Mouse (Mus musculus): ENCODE results near the gene Neurl4. TPM values are rescaled to one million over a fixed set of nuclear protein-coding genes. Genes with fewer than 3 reads are reported as not detected.

Gene Neurl4
- 12.3 TPM for polyA plus RNA-seq (2015; fragmentation: Illumina TruSeq; extraction: RNeasy Lipid Tissue Mini Kit (QIAGEN cat#74804); ENCODE audit: insufficient read depth, low read depth, low replicate concordance)

DNA sequence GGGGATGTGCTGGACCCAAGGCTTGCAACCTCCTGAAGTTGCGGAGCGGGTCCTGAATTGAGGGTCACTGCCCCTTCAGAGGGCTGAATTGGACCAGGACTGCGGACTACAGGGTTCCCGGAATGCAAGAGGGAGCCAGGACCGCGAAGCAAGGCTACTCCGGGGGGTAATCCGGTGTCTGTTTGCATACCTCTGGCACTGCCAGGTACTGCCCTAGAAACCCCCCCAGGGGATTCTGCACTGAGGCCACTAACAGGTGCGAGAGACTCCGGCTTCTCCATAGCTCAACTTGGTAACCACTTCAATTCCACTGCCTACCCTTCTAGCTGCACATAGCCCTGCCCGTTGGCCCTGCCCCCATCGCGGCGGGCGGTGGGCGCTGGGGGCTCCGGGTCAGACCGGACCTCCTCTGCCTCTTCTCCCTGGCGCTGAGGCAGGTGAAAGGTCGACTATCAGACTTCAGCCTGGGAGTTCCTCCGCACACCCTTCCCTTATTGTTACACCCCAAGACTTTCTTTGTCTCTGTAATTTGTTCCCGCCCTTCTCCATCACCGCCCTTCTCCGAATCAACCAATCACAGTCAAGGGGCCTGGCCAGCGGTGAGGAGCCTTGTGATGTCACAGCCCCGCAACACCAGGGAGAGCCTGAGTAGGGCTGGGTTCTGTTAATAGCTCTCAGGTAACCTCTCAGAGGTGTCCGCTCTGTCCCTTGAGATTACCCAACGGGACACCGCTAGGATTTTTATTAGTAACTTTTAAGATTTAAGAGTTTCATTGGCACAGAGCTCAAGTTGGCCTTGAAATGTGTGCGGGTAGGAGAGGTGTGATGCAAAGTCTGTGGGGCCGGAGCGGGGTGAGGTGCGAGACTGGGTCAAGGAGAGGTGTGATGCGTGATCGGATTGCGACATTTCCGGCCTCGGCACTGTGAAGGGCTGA, at the start of gene Neurl4, which contains the start of gene 2810408A11Rik:
Gene Neurl4, plus strand, starts transcription at position 602 of the 935 bp plus-strand sequence.
Gene 2810408A11Rik, minus strand, starts transcription at position 517 of the 935 bp plus-strand sequence.

GRCm38 (mm10) chr11:69858113-69858998, 42.5 kb upstream of the Neurl4 start, which contains the start of gene Tnk1:
Gene Tnk1 (minus strand): TSS chr11:69858730.

DNA sequence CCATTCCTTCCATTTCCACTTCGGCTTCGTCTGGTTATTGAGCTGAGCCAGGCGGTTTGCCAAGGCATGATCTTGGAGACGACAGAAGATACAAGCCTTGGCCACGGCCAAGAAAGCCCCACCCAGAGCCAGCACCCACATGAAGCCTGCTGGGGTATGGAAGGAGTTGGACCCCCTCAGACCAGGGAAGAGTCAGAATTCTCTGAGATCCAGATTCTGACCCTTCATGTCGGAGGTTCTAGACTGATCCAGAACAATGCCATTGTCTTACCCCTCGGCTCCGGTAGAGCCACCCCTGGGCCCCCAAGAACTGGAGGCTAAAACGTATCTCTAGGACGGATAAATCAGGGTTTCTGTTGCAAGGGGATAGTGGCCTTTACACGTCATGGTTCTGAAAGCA, 23.0 kb upstream of the Neurl4 start, which contains the start of gene Tmem95:
Gene Tmem95, minus strand, starts transcription at position 141 of the 400 bp plus-strand sequence.

GRCm38 (mm10) chr11:69880853-69881603, 19.8 kb upstream of the Neurl4 start, which contains the start of gene Kctd11:
Gene Kctd11 (minus strand): TSS chr11:69881406.

DNA sequence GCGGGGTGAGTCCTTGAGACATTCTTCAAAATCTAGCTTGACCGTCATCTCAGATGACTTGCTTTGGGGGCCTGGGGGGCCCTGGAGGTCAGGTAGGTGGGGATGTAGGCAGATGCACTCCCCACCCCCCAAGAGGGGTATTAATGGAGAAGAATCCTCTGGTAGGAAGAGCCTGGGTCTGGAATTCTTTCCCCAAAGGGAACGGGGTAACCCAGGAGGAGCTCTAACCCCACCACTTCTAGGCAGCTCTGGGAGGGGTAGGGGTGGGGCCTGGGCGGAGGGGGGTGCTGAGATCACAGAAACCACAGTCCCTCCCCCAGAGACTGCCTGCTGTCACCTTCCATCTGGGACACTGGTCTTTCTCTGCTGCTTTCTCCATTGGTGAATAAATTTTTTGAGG, 5.6 kb upstream of the Neurl4 start, which contains the start of gene Acap1:
Gene Acap1, minus strand, starts transcription at position 249 of the 400 bp plus-strand sequence.

DNA sequence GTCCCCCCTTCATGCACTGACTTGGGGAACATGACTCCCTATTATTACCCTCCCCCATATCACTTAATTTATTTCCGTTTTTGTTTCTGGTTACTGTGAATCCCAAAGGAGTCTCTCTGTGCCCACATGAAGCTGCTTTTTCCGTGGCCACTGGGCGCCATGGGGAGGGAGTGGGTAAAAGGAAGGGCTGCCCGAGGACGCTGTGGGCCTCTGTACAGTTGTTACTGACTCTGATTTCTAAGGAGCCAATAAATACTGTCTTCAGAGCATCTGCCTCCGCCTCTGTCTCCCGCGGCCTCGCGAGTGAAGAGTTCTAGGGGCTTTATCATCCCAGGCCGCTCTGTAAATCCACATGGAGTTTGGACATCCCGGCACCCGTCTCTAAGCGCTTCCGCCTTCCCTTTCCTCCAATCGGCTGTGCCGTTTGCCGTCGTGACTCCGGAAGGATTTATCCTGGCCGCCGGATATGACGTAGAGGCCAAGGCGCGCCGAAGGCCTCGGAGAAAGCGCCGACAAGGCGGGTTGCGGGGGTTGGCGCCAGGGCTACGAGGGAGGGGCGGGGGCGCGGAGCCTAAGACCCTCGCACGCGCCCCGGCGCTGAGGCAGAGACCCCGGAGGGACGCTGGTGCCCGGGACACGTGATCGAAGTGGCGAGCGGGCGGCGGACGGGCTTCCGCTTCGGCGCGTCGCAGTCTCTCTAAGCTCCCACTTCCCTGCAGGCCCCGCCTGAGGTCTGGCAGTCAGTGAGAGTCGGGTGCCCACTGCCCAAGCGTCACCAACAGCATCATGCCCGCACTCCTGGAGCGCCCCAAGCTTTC, 12.9 kb downstream of the Neurl4 start, which contains the start of gene Gps2:
Gene Gps2, plus strand, starts transcription at position 335 of the 818 bp plus-strand sequence.

DNA sequence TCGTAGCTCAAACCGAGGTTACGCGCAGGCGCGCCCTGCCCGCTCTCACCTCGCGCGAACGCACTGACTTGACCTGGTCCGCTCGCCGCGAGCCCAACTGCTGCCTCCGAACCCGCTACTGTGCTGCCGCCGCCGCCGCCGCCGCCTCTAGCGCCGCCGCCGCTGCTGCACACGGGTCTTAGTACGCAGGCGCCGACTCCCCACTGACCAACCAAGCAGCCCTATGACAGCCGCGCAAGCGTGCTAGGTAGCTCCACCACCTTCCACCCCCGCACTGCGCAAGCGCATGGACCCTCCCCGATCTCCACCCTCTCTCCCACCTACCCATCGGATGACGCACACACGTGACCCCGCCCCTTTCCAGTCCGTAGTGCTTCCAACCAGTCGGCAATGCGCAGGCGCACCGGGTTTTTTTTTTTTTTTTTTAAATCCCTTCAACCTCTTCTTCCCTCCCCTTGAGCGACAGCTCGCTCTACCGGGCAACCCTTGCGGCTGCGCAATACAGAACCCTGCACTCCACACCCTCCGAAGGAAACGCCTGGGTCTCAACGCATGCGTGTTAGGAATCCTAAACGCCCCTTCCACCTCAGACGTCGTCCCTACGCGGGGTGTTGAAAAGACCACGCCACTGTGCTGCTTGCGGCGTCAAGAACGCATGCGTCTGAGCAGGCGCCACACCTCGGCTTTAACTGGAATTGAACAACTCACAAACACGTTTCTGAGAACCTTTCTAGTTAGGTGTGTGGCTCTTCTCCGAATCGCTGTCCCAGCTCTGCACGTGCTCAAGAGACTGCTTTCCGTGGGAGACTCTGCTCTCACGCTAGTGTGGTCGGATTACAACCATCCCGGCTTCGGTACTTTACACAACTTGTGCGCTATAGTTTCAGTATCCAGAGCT, 20.5 kb downstream of the Neurl4 start, which contains the start of gene Eif5a:
Gene Eif5a, minus strand, starts transcription at position 845 of the 898 bp plus-strand sequence.

GRCm38 (mm10) chr11:69935137-69935879, 34.4 kb downstream of the Neurl4 start, which contains the start of gene Ybx2:
Gene Ybx2 (plus strand): TSS chr11:69935796.

GRCm38 (mm10) chr11:69948066-69948762, 47.3 kb downstream of the Neurl4 start, which contains the start of gene Slc2a4:
Gene Slc2a4 (minus strand): TSS chr11:69948188.

Other genes with a start within 250 kb of the Neurl4 start
- not detected for gene Sox15, start 245.8 kb upstream of the Neurl4 start, polyA plus RNA-seq (2015; fragmentation: Illumina TruSeq; extraction: RNeasy Lipid Tissue Mini Kit (QIAGEN cat#74804); ENCODE audit: insufficient read depth, low read depth, low replicate concordance)
- gene Mpdu1, start 238.4 kb upstream of the Neurl4 start, polyA plus RNA-seq (2015; fragmentation: Illumina TruSeq; extraction: RNeasy Lipid Tissue Mini Kit (QIAGEN cat#74804); ENCODE audit: insufficient read depth, low read depth, low replicate concordance) = 20.9 TPM
- 11.4 TPM for gene Cd68, start 234.9 kb upstream of the Neurl4 start, polyA plus RNA-seq (2015; fragmentation: Illumina TruSeq; extraction: RNeasy Lipid Tissue Mini Kit (QIAGEN cat#74804); ENCODE audit: insufficient read depth, low read depth, low replicate concordance)
- gene Eif4a1, start 228.6 kb upstream of the Neurl4 start, polyA plus RNA-seq (2015; fragmentation: Illumina TruSeq; extraction: RNeasy Lipid Tissue Mini Kit (QIAGEN cat#74804); ENCODE audit: insufficient read depth, low read depth, low replicate concordance) = 118 TPM
- 20.9 TPM for gene Senp3, start 219.0 kb upstream of the Neurl4 start, polyA plus RNA-seq (2015; fragmentation: Illumina TruSeq; extraction: RNeasy Lipid Tissue Mini Kit (QIAGEN cat#74804); ENCODE audit: insufficient read depth, low read depth, low replicate concordance)
- gene Tnfsf13, start 215.3 kb upstream of the Neurl4 start, polyA plus RNA-seq (2015; fragmentation: Illumina TruSeq; extraction: RNeasy Lipid Tissue Mini Kit (QIAGEN cat#74804); ENCODE audit: insufficient read depth, low read depth, low replicate concordance) = 1.0 TPM
- 12.1 TPM for gene Tnfsf12, start 205.2 kb upstream of the Neurl4 start, polyA plus RNA-seq (2015; fragmentation: Illumina TruSeq; extraction: RNeasy Lipid Tissue Mini Kit (QIAGEN cat#74804); ENCODE audit: insufficient read depth, low read depth, low replicate concordance)
- gene Tnfsfm13, start 205.0 kb upstream of the Neurl4 start, polyA plus RNA-seq (2015; fragmentation: Illumina TruSeq; extraction: RNeasy Lipid Tissue Mini Kit (QIAGEN cat#74804); ENCODE audit: insufficient read depth, low read depth, low replicate concordance) = 4.4 TPM
- gene Polr2a, start 142.4 kb upstream of the Neurl4 start, polyA plus RNA-seq (2015; fragmentation: Illumina TruSeq; extraction: RNeasy Lipid Tissue Mini Kit (QIAGEN cat#74804); ENCODE audit: insufficient read depth, low read depth, low replicate concordance) = 11.2 TPM
- not detected for gene Slc35g3, start 139.1 kb upstream of the Neurl4 start, polyA plus RNA-seq (2015; fragmentation: Illumina TruSeq; extraction: RNeasy Lipid Tissue Mini Kit (QIAGEN cat#74804); ENCODE audit: insufficient read depth, low read depth, low replicate concordance)
- gene Zbtb4, start 135.2 kb upstream of the Neurl4 start, polyA plus RNA-seq (2015; fragmentation: Illumina TruSeq; extraction: RNeasy Lipid Tissue Mini Kit (QIAGEN cat#74804); ENCODE audit: insufficient read depth, low read depth, low replicate concordance) = 7.3 TPM
- gene Chrnb1, start 105.1 kb upstream of the Neurl4 start, polyA plus RNA-seq (2015; fragmentation: Illumina TruSeq; extraction: RNeasy Lipid Tissue Mini Kit (QIAGEN cat#74804); ENCODE audit: insufficient read depth, low read depth, low replicate concordance) = 3.0 TPM
- 1.2 TPM for gene Fgf11, start 99.2 kb upstream of the Neurl4 start, polyA plus RNA-seq (2015; fragmentation: Illumina TruSeq; extraction: RNeasy Lipid Tissue Mini Kit (QIAGEN cat#74804); ENCODE audit: insufficient read depth, low read depth, low replicate concordance)
- gene Tmem102, start 95.4 kb upstream of the Neurl4 start, polyA plus RNA-seq (2015; fragmentation: Illumina TruSeq; extraction: RNeasy Lipid Tissue Mini Kit (QIAGEN cat#74804); ENCODE audit: insufficient read depth, low read depth, low replicate concordance) = 1.6 TPM
- not detected for gene Gm39566, start 85.8 kb upstream of the Neurl4 start, polyA plus RNA-seq (2015; fragmentation: Illumina TruSeq; extraction: RNeasy Lipid Tissue Mini Kit (QIAGEN cat#74804); ENCODE audit: insufficient read depth, low read depth, low replicate concordance)
- not detected for gene Spem2, start 82.6 kb upstream of the Neurl4 start, polyA plus RNA-seq (2015; fragmentation: Illumina TruSeq; extraction: RNeasy Lipid Tissue Mini Kit (QIAGEN cat#74804); ENCODE audit: insufficient read depth, low read depth, low replicate concordance)
- gene Spem1, start 78.9 kb upstream of the Neurl4 start, polyA plus RNA-seq (2015; fragmentation: Illumina TruSeq; extraction: RNeasy Lipid Tissue Mini Kit (QIAGEN cat#74804); ENCODE audit: insufficient read depth, low read depth, low replicate concordance) = not detected
- 6.3 TPM for gene Nlgn2, start 63.3 kb upstream of the Neurl4 start, polyA plus RNA-seq (2015; fragmentation: Illumina TruSeq; extraction: RNeasy Lipid Tissue Mini Kit (QIAGEN cat#74804); ENCODE audit: insufficient read depth, low read depth, low replicate concordance)
- gene Tmem256, start 62.6 kb upstream of the Neurl4 start, polyA plus RNA-seq (2015; fragmentation: Illumina TruSeq; extraction: RNeasy Lipid Tissue Mini Kit (QIAGEN cat#74804); ENCODE audit: insufficient read depth, low read depth, low replicate concordance) = 73.9 TPM
- 8.3 TPM for gene Plscr3, start 54.7 kb upstream of the Neurl4 start, polyA plus RNA-seq (2015; fragmentation: Illumina TruSeq; extraction: RNeasy Lipid Tissue Mini Kit (QIAGEN cat#74804); ENCODE audit: insufficient read depth, low read depth, low replicate concordance)
- 6.0 TPM for gene Tnk1, start 42.3 kb upstream of the Neurl4 start, polyA plus RNA-seq (2015; fragmentation: Illumina TruSeq; extraction: RNeasy Lipid Tissue Mini Kit (QIAGEN cat#74804); ENCODE audit: insufficient read depth, low read depth, low replicate concordance)
- gene Tmem95, start 23.1 kb upstream of the Neurl4 start, polyA plus RNA-seq (2015; fragmentation: Illumina TruSeq; extraction: RNeasy Lipid Tissue Mini Kit (QIAGEN cat#74804); ENCODE audit: insufficient read depth, low read depth, low replicate concordance) = not detected
- 1.4 TPM for gene Kctd11, start 19.7 kb upstream of the Neurl4 start, polyA plus RNA-seq (2015; fragmentation: Illumina TruSeq; extraction: RNeasy Lipid Tissue Mini Kit (QIAGEN cat#74804); ENCODE audit: insufficient read depth, low read depth, low replicate concordance)
- gene Acap1, start 5.5 kb upstream of the Neurl4 start, polyA plus RNA-seq (2015; fragmentation: Illumina TruSeq; extraction: RNeasy Lipid Tissue Mini Kit (QIAGEN cat#74804); ENCODE audit: insufficient read depth, low read depth, low replicate concordance) = 0.87 TPM
- gene 2810408A11Rik, start 85 bp upstream of the Neurl4 start, polyA plus RNA-seq (2015; fragmentation: Illumina TruSeq; extraction: RNeasy Lipid Tissue Mini Kit (QIAGEN cat#74804); ENCODE audit: insufficient read depth, low read depth, low replicate concordance) = not detected
- gene Gps2, start 12.8 kb downstream of the Neurl4 start, polyA plus RNA-seq (2015; fragmentation: Illumina TruSeq; extraction: RNeasy Lipid Tissue Mini Kit (QIAGEN cat#74804); ENCODE audit: insufficient read depth, low read depth, low replicate concordance) = 25.1 TPM
- 133 TPM for gene Eif5a, start 20.9 kb downstream of the Neurl4 start, polyA plus RNA-seq (2015; fragmentation: Illumina TruSeq; extraction: RNeasy Lipid Tissue Mini Kit (QIAGEN cat#74804); ENCODE audit: insufficient read depth, low read depth, low replicate concordance)
- gene Ybx2, start 34.7 kb downstream of the Neurl4 start, polyA plus RNA-seq (2015; fragmentation: Illumina TruSeq; extraction: RNeasy Lipid Tissue Mini Kit (QIAGEN cat#74804); ENCODE audit: insufficient read depth, low read depth, low replicate concordance) = 1.6 TPM
- gene Slc2a4, start 47.1 kb downstream of the Neurl4 start, polyA plus RNA-seq (2015; fragmentation: Illumina TruSeq; extraction: RNeasy Lipid Tissue Mini Kit (QIAGEN cat#74804); ENCODE audit: insufficient read depth, low read depth, low replicate concordance) = 3.1 TPM
- gene Cldn7, start 63.7 kb downstream of the Neurl4 start, polyA plus RNA-seq (2015; fragmentation: Illumina TruSeq; extraction: RNeasy Lipid Tissue Mini Kit (QIAGEN cat#74804); ENCODE audit: insufficient read depth, low read depth, low replicate concordance) = 21.0 TPM
- 42.3 TPM for gene Ctdnep1, start 80.1 kb downstream of the Neurl4 start, polyA plus RNA-seq (2015; fragmentation: Illumina TruSeq; extraction: RNeasy Lipid Tissue Mini Kit (QIAGEN cat#74804); ENCODE audit: insufficient read depth, low read depth, low replicate concordance)
- 22.5 TPM for gene Elp5, start 81.4 kb downstream of the Neurl4 start, polyA plus RNA-seq (2015; fragmentation: Illumina TruSeq; extraction: RNeasy Lipid Tissue Mini Kit (QIAGEN cat#74804); ENCODE audit: insufficient read depth, low read depth, low replicate concordance)
- 186 TPM for gene Gabarap, start 90.1 kb downstream of the Neurl4 start, polyA plus RNA-seq (2015; fragmentation: Illumina TruSeq; extraction: RNeasy Lipid Tissue Mini Kit (QIAGEN cat#74804); ENCODE audit: insufficient read depth, low read depth, low replicate concordance)
- gene Phf23, start 94.7 kb downstream of the Neurl4 start, polyA plus RNA-seq (2015; fragmentation: Illumina TruSeq; extraction: RNeasy Lipid Tissue Mini Kit (QIAGEN cat#74804); ENCODE audit: insufficient read depth, low read depth, low replicate concordance) = 15.8 TPM
- 6.6 TPM for gene Dvl2, start 99.5 kb downstream of the Neurl4 start, polyA plus RNA-seq (2015; fragmentation: Illumina TruSeq; extraction: RNeasy Lipid Tissue Mini Kit (QIAGEN cat#74804); ENCODE audit: insufficient read depth, low read depth, low replicate concordance)
- gene Acadvl, start 114.3 kb downstream of the Neurl4 start, polyA plus RNA-seq (2015; fragmentation: Illumina TruSeq; extraction: RNeasy Lipid Tissue Mini Kit (QIAGEN cat#74804); ENCODE audit: insufficient read depth, low read depth, low replicate concordance) = 25.2 TPM
- 8.8 TPM for gene Dlg4, start 115.9 kb downstream of the Neurl4 start, polyA plus RNA-seq (2015; fragmentation: Illumina TruSeq; extraction: RNeasy Lipid Tissue Mini Kit (QIAGEN cat#74804); ENCODE audit: insufficient read depth, low read depth, low replicate concordance)
- gene Asgr1, start 153.0 kb downstream of the Neurl4 start, polyA plus RNA-seq (2015; fragmentation: Illumina TruSeq; extraction: RNeasy Lipid Tissue Mini Kit (QIAGEN cat#74804); ENCODE audit: insufficient read depth, low read depth, low replicate concordance) = not detected
- gene Asgr2, start 191.6 kb downstream of the Neurl4 start, polyA plus RNA-seq (2015; fragmentation: Illumina TruSeq; extraction: RNeasy Lipid Tissue Mini Kit (QIAGEN cat#74804); ENCODE audit: insufficient read depth, low read depth, low replicate concordance) = not detected
- 8.1 TPM for gene Mgl2, start 229.3 kb downstream of the Neurl4 start, polyA plus RNA-seq (2015; fragmentation: Illumina TruSeq; extraction: RNeasy Lipid Tissue Mini Kit (QIAGEN cat#74804); ENCODE audit: insufficient read depth, low read depth, low replicate concordance)

Data from pancreas, adult 10 weeks (tissue).